Mouse (Mus musculus) adrenal gland, postnatal 10 days (tissue): ENCODE data around the gene Fbxo11. TPM values are rescaled to one million over a fixed set of nuclear protein-coding genes. Genes with fewer than 3 reads are reported as not detected.
"Not testable (repeated sequence)": the region's sequence is repeated elsewhere in the genome, so short reads cannot be mapped to it uniquely, and the experiment has no call there.

Experiments used
- DNase-seq: peaks from one replicate; pipeline ENCODE4 v3.0.0; 2021; ENCODE audit warnings: mixed read lengths
- total RNA-seq, 2 experiments: library from RNA; stranded (reverse); gene quantifications; 2 replicates each; pipeline ENCODE4 v1.2.3; 2021

Fbxo11 gene
- total RNA-seq, 2 experiments from 2014 or later: 52.9 to 63.0 TPM

- no peak for DNase-seq
Observed at GRCm38 (mm10) chr17:87963081-87964075, 101.7 kb downstream of the Fbxo11 start.

- not testable (repeated sequence) for DNase-seq
Observed at GRCm38 (mm10) chr17:87959931-87960330, 105.2 kb downstream of the Fbxo11 start.

- DNase-seq: not testable (repeated sequence)
Observed at GRCm38 (mm10) chr17:87959406-87959805, 105.7 kb downstream of the Fbxo11 start.

- DNase-seq: peak; percentile 26
Observed at GRCm38 (mm10) chr17:87958283-87958682, 106.8 kb downstream of the Fbxo11 start.

- DNase-seq: no peak
Observed at GRCm38 (mm10) chr17:87957096-87957840, 107.8 kb downstream of the Fbxo11 start.

- DNase-seq: not testable (repeated sequence)
Observed at GRCm38 (mm10) chr17:87954618-87955124, 110.4 kb downstream of the Fbxo11 start.

- DNase-seq: peak; percentile 89
Observed at GRCm38 (mm10) chr17:87948965-87949584, 116.0 kb downstream of the Fbxo11 start.

Other genes with a start within 250 kb of the Fbxo11 start
- not detected for gene Rpl36-ps4, start 144.3 kb downstream of the Fbxo11 start, total RNA-seq
- gene Msh6, start 90.2 kb downstream of the Fbxo11 start, total RNA-seq: 10 to 100 TPM; 18.9 to 23.8 TPM